Mouse (Mus musculus): ENCODE measurements around the gene C2cd4b. TPM values are rescaled to one million over a fixed set of nuclear protein-coding genes. Genes with fewer than 3 reads are reported as not detected.
"Not testable (repeated sequence)": the region's sequence is repeated elsewhere in the genome, so short reads cannot be mapped to it uniquely, and the experiment has no call there.

The C2cd4b gene
- polyA plus RNA-seq, 1 experiment from 2014 or later, result 0.30 TPM

DNA sequence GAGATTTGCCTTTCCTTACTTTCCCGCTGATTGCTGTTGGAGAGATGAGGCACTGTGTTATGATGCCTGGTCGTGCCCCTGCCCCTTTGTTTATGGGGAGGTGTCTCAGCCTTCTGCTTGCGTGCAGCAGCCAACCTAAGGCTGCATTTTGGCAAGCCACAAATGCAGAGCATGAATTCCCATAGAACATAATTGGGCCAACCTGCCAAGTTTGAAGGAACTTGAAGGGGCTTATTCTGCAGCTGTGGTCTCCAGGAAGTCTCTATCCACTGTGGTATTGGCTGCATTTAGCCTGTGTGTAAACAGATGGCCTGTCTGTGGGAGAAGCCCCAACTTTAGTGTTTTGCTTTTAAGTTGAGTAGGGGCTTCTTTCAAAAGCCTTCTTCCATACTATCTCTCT, 4.5 kb upstream of the C2cd4b start:
- Histone ChIP-seq H3K4me1 (replicated peaks) (peaks cover 11% of the 10 kb centered on the region), H3K27me3 (ENCODE audit: insufficient read depth, poor library complexity, severe bottlenecking) (peaks cover 21% of the 10 kb centered on the region), H3K27ac (no peak overlapping the region), H3K4me3 (no peak overlapping the region), H3K36me3 (no peaks in the 10 kb centered on the region), H3K9me3 (no peaks in the 10 kb centered on the region)
- DNase-seq (ENCODE audit: low spot score), result no peak
- 82% methylated on average over 3 of the region's 3 CpGs for WGBS

DNA sequence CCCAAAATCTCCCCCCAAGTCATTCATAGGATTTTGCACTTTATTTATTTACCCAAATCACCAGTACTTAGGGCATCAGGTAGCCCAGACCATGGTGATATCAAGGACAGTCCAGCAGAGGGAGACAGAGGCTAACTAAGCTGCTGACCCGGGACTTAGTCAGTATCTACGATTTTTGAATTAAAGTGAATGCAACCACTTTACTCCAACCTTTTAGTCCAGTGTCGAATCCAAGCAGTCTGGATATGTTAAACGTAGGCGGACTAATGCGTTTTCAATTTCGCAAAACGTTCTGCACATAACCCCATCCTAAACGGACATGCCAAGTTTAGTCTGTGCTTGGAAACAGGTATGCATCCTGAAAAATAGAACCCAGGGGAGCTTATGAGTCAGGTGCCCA, 551 bp upstream of the C2cd4b start:
- WGBS, result 6% methylated on average over 9 of the region's 9 CpGs
- H3K4me3 ChIP-seq, result peak overlapping the region; percentile 68

DNA sequence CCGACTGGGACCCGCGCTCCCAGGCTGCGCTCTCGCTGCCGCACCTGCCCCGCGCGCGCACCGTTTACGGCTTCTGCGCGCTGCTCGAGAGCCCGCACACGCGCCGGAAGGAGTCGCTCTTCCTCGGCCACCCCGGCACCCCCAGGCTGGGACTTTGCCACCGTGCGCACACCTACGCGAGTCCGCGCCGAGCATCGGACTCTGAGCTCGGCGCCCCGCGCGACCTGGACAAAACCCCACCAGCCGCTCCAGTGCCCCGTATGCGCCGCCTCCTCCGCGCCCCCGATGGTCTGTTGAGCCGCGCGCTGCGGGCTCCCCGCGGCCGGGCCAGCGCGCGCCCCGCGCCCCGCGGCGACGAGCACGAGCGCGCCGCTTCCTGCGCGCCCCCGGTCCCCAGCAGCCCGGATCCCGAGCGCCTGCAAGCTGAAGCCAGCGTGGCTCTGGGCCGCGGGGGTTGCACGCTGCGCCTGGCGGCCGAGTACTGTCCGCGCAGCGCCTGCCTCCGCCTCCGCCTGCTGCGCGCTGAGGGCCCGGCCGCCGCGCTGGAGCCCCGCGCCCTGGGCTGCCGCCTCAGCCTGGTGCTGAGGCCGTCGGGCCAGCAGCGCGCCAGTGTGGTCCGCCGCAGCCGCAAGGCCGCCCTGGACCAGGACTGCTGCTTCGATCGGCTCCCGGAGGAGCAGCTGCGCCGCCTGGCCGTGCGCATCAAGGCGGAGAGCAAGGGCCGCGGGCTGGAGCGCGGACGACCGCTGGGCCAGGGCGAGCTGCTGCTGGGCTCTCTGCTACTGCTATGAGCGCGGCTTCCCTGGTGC, 923 bp downstream of the C2cd4b start:
- H3K4me1 ChIP-seq (replicated peaks), result peaks cover 18% of the 10 kb centered on the region
- not testable (repeated sequence) for H3K36me3 ChIP-seq, H3K9me3 ChIP-seq
- peaks cover 41% of the 10 kb centered on the region for H3K27me3 ChIP-seq (ENCODE audit: insufficient read depth, poor library complexity, severe bottlenecking)
- DNase-seq (ENCODE audit: low spot score), result peak; percentile 75
- WGBS, result under 1% methylated on average over 114 of the region's 114 CpGs
- peak overlapping the region; percentile 68 for H3K4me3 ChIP-seq
- peak overlapping the region; percentile 84 for H3K27ac ChIP-seq

More for the DNA sequence above, 551 bp upstream of the C2cd4b start:
- Histone ChIP-seq H3K4me1 (replicated peaks) (peaks cover 18% of the 10 kb centered on the region), H3K9me3 (0 out of 2 replicates have a peak, but pooled peaks cover 5% of the 10 kb centered on the region), H3K27me3 (ENCODE audit: insufficient read depth, poor library complexity, severe bottlenecking) (peaks cover 41% of the 10 kb centered on the region), H3K36me3 (no peaks in the 10 kb centered on the region), H3K27ac (no peak overlapping the region)
- peak; percentile 59 for DNase-seq (ENCODE audit: low spot score)

DNA sequence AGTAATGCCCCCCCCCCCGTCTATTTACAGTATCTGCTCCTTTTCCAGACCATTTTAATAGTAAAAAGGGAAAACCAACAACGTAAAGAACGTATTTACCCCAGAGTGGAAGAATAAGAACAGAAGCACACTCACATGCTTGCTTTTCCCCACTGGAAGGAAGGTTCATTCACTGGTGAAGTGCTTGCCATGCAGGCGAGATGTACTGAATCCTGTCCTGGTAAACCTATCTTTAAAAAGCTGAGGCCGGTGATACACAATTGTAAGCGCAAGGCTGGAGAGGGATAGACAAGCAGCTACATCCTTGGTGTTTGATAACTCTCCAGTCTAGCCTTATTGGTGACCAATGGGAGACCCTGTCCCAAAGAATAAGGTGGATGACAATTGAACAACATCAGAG, 1.8 kb downstream of the C2cd4b start:
- no peaks in the 10 kb centered on the region for H3K36me3 ChIP-seq
- peak overlapping the region; percentile 68 for H3K4me3 ChIP-seq
- peaks cover 18% of the 10 kb centered on the region for H3K4me1 ChIP-seq (replicated peaks)
- H3K27ac ChIP-seq, result no peak overlapping the region
- DNase-seq (ENCODE audit: low spot score), result no peak
- WGBS, result 60% methylated on average over 6 of the region's 6 CpGs
- H3K9me3 ChIP-seq, result 0 out of 2 replicates have a peak, but pooled peaks cover 7% of the 10 kb centered on the region
- H3K27me3 ChIP-seq (ENCODE audit: insufficient read depth, poor library complexity, severe bottlenecking), result peaks cover 41% of the 10 kb centered on the region

DNA sequence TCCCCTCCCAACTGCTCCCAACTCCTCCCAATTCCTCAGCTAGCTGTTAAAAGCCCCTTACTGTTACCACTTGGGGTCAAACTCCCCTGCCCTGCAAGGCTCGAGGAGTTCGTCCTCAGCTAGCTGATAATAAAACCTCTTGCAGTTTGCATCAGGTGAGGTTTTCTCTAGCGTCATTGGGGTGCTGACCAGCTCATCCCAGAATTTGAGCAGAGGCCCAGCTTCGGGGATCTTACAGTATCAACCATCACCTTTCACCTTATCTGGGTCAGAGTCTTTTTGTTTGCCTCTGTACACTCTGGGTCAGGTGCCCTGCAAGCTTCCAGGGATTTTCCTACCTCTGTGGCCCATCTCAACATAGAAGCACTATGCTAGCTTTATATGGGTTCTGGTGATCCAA, 4.1 kb downstream of the C2cd4b start:
- Histone ChIP-seq H3K27me3 (ENCODE audit: insufficient read depth, poor library complexity, severe bottlenecking) (peaks cover 34% of the 10 kb centered on the region), H3K4me3 (no peak overlapping the region), H3K36me3 (no peaks in the 10 kb centered on the region), H3K4me1 (replicated peaks) (peaks cover 23% of the 10 kb centered on the region), H3K9me3 (0 out of 2 replicates have a peak, but pooled peaks cover 7% of the 10 kb centered on the region), H3K27ac (no peak overlapping the region)
- no peak for DNase-seq (ENCODE audit: low spot score)
- WGBS, result 83% methylated on average over 4 of the region's 4 CpGs

DNA sequence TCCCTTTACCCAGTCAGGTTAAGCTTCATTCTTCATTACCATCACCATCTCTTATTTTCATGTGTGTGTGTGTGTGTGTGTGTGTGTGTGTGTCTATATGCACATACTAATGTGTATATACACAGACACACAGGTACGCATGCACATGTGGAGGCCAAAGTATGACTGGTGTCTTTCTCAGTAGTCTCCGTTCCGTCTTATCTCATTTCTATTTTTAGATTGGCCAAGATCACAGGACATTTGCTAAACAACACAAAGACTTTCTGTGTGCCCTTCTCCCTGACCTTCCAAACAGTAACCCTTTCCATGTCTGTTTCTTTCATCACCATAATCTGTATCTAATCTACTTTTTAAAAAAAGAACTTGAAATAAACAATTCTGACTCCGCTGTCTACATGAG, 7.2 kb downstream of the C2cd4b start:
- Histone ChIP-seq H3K4me3 (no peak overlapping the region), H3K27me3 (ENCODE audit: insufficient read depth, poor library complexity, severe bottlenecking) (peaks cover 5% of the 10 kb centered on the region), H3K9me3 (0 out of 2 replicates have a peak, but pooled peaks cover 7% of the 10 kb centered on the region), H3K4me1 (replicated peaks) (peaks cover 4% of the 10 kb centered on the region; the same call in 1 of the 2 replicates), H3K36me3 (no peaks in the 10 kb centered on the region), H3K27ac (no peak overlapping the region)
- 87% methylated on average over 4 of the region's 4 CpGs for WGBS
- DNase-seq (ENCODE audit: low spot score), result no peak

DNA sequence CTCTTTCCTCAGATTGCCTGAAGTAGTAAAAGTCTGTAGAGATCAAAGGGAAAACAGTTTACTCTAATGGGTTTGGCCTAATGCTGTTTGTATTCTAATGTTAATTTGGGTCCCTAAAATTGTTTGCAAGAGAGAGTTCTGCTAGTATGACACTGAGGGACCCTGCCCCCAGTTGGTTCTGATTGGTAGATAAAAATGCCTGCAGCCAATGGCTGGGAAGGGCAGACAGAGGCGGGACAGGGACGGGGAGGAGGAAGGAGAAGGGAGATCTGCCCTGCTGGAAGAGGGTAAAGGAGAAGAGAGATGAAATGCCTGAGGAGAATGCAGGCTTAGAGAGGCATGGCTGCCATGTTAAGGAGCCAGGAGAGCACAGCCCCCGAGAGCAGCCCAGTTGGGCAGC, 7.7 kb downstream of the C2cd4b start:
- Histone ChIP-seq H3K9me3 (0 out of 2 replicates have a peak, but pooled peaks cover 7% of the 10 kb centered on the region), H3K4me3 (no peak overlapping the region), H3K4me1 (replicated peaks) (peaks cover 4% of the 10 kb centered on the region; the same call in 1 of the 2 replicates), H3K36me3 (no peaks in the 10 kb centered on the region), H3K27ac (no peak overlapping the region), H3K27me3 (ENCODE audit: insufficient read depth, poor library complexity, severe bottlenecking) (no peaks in the 10 kb centered on the region)
- WGBS, result 28% methylated on average over 3 of the region's 3 CpGs
- no peak for DNase-seq (ENCODE audit: low spot score)

DNA sequence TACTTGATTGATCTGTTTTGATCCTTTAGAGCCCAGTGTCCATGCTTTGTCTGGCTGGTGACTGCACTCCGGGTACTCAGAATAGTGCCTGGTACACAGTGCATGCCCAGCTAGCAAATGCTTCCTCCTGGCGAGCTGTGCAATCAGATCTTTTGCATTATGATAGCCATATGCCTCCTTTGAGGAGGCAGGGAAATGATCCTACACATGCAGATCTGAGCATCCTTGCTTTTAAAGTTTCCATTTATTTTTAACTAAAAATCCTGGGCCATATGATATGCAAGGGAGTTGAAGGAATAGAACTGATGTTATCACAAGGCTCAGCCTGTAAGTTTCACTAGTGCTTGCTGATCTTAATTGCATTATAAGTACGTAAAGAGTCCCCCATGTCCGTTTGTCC, 9.6 kb downstream of the C2cd4b start:
- Histone ChIP-seq H3K27me3 (ENCODE audit: insufficient read depth, poor library complexity, severe bottlenecking) (no peaks in the 10 kb centered on the region), H3K4me1 (replicated peaks) (peaks cover 4% of the 10 kb centered on the region; the same call in 1 of the 2 replicates), H3K27ac (no peak overlapping the region), H3K9me3 (0 out of 2 replicates have a peak, but pooled peaks cover under 1% of the 10 kb centered on the region), H3K36me3 (no peaks in the 10 kb centered on the region), H3K4me3 (no peak overlapping the region)
- DNase-seq (ENCODE audit: low spot score), result no peak
- WGBS, result 81% methylated on average over 4 of the region's 4 CpGs

DNA sequence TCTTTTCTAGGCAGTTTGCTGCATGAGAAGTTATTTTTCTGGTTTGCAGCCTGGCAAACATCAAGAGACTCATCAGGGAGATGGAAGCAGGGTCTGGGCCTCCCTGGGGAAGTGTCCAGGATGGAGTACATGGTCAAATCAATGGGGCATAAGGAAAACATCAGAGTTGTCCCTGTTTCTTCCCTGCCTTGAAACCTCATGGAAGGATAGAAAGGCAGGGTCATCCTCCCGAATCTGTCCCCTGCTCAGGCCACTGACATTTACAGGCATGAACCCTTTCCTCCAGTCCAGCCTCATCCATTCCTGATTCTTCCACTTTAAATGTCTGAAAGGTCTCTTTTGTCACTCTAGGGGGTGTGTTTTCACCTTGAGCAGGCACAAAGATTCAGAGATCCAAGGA, 10.2 kb downstream of the C2cd4b start:
- Histone ChIP-seq H3K27me3 (ENCODE audit: insufficient read depth, poor library complexity, severe bottlenecking) (no peaks in the 10 kb centered on the region), H3K36me3 (no peaks in the 10 kb centered on the region), H3K27ac (no peak overlapping the region), H3K4me1 (replicated peaks) (peaks cover 4% of the 10 kb centered on the region; the same call in 1 of the 2 replicates), H3K4me3 (no peak overlapping the region), H3K9me3 (no peaks in the 10 kb centered on the region)
- no peak for DNase-seq (ENCODE audit: low spot score)
- 78% methylated on average over 1 of the region's 1 CpGs for WGBS

DNA sequence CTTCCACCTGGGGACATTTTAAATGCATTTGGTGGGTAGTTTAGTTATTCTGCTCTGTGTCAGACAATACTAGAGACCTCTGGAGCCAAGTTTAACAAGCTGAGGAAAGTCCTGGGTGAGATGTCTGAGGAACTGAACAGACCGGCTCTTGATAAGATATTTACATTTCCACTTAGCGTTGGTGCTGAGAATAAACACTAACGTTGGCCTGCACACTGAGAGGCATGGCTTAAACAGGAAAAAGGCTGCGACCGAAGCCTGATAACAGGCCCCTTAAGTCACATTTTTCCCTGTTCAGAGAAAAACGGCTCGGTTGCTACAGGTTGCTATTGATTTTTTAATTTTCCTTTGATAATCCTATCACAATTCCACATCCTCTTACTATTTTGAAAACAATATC, 12.1 kb downstream of the C2cd4b start:
- Histone ChIP-seq H3K4me3 (no peak overlapping the region), H3K36me3 (no peaks in the 10 kb centered on the region), H3K9me3 (no peaks in the 10 kb centered on the region), H3K27me3 (ENCODE audit: insufficient read depth, poor library complexity, severe bottlenecking) (no peaks in the 10 kb centered on the region), H3K27ac (no peak overlapping the region), H3K4me1 (replicated peaks) (peaks cover 4% of the 10 kb centered on the region; the same call in 1 of the 2 replicates)
- DNase-seq (ENCODE audit: low spot score), result no peak
- WGBS, result 79% methylated on average over 7 of the region's 7 CpGs

DNA sequence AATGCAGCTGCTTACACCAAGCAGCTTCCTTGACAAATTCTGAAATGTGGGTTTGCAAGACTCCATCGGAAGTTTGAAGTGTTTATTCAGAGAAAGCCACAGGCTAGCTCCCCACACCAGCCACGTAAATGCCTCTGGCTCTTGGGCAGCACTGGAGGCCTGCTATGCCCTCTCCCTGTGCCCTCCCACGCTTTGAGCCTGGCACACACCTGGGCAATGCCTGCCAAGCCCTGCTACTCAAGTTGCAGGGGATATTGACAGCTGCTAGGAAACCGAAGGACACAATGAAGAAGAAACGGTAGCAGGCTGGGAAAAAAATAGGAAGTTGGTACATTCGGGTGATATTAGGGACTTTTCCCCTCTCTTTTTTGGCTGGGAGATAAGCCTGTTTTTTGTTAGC, 15.0 kb downstream of the C2cd4b start:
- Histone ChIP-seq H3K9me3 (no peaks in the 10 kb centered on the region), H3K27ac (no peak overlapping the region), H3K36me3 (no peaks in the 10 kb centered on the region), H3K4me1 (replicated peaks) (0 out of 2 replicates have a peak, but pooled peaks cover 2% of the 10 kb centered on the region), H3K4me3 (no peak overlapping the region), H3K27me3 (ENCODE audit: insufficient read depth, poor library complexity, severe bottlenecking) (no peaks in the 10 kb centered on the region)
- no peak for DNase-seq (ENCODE audit: low spot score)
- WGBS, result 82% methylated on average over 6 of the region's 6 CpGs

DNA sequence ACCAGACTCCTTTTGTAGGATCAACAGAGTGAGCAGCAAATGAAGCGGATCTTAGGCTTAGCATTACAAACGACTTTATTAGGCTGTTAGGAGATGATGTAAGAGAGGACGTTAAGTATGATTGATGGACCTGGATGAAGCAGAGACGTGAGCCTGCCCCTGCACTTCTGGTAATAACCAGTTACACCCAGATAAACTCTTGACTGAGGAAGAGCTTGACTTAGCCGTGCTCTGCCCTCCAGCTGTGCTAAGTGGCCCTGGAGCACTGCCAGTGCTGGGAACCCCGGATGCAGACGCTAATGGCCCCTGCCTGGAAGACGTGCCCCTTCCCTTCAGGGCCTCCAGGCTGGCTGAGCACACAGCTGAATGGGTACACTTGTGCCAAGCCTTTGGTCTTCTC, 19.3 kb downstream of the C2cd4b start:
- no peak overlapping the region for H3K4me3 ChIP-seq
- WGBS, result 68% methylated on average over 8 of the region's 8 CpGs

DNA sequence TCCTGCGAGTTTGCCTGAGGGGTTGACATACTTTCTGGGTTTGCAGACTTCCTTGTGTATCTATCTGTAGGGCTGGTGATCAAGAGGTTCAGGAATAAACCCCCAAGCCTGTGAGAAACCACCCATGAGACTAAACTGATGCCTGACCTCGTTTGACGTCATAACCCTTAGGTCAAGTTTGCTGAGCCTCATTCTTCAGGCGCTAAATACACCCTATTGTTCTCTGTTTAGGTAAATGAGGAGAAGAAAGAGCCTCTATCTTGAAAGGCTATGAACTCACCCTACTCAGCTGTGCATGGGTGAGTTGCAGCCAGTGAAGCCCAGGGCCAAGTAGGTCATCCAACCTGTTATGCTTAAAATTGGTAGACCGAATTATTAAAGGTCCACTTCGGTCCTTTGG, 23.5 kb downstream of the C2cd4b start:
- no peaks in the 10 kb centered on the region for H3K36me3 ChIP-seq
- H3K4me3 ChIP-seq, result no peak overlapping the region
- H3K4me1 ChIP-seq (replicated peaks), result peaks cover 8% of the 10 kb centered on the region; the same call in 1 of the 2 replicates
- H3K27ac ChIP-seq, result no peak overlapping the region
- WGBS, result 74% methylated on average over 6 of the region's 6 CpGs
- peaks cover 4% of the 10 kb centered on the region; the same call in 1 of the 2 replicates for H3K9me3 ChIP-seq
- no peak for DNase-seq (ENCODE audit: low spot score)
- H3K27me3 ChIP-seq (ENCODE audit: insufficient read depth, poor library complexity, severe bottlenecking), result no peaks in the 10 kb centered on the region

More for the DNA sequence above, 19.3 kb downstream of the C2cd4b start:
- Histone ChIP-seq H3K36me3 (no peaks in the 10 kb centered on the region), H3K27ac (no peak overlapping the region), H3K4me1 (replicated peaks) (peaks cover 8% of the 10 kb centered on the region; the same call in 1 of the 2 replicates), H3K27me3 (ENCODE audit: insufficient read depth, poor library complexity, severe bottlenecking) (no peaks in the 10 kb centered on the region), H3K9me3 (no peaks in the 10 kb centered on the region)
- no peak for DNase-seq (ENCODE audit: low spot score)
